Mouse (Mus musculus) hindbrain, embryonic 10.5 days (tissue): ENCODE results near the gene Rapgef3. TPM values are rescaled to one million over a fixed set of nuclear protein-coding genes. Genes with fewer than 3 reads are reported as not detected.
A peak's percentile ranks its signal among the peaks of the same experiment; 100 is the strongest.

Source experiments
- DNase-seq: peaks from one replicate; pipeline ENCODE4 v3.0.0-alpha.2; 2017; ENCODE audit warnings: low spot score
- H3K27ac ChIP-seq: fragments of 300-500 bp; sonication (generic); 2 replicates; pipeline ENCODE4 v1.5.1; 2016; ENCODE audit warnings: mild to moderate bottlenecking, moderate library complexity
- H3K27me3 ChIP-seq: fragments of 300-500 bp; sonication (generic); 2 replicates; pipeline ENCODE4 v1.6.1; 2016; ENCODE audit warnings: mild to moderate bottlenecking; ENCODE audit not compliant: poor library complexity, insufficient read depth, severe bottlenecking
- H3K36me3 ChIP-seq: fragments of 300-500 bp; sonication (generic); 2 replicates; pipeline ENCODE4 v1.6.1; 2016; ENCODE audit warnings: mild to moderate bottlenecking, moderate library complexity
- H3K4me1 ChIP-seq: fragments of 300-500 bp; sonication (generic); replicated peaks from 2 replicates; pipeline ENCODE4 v1.6.1; 2016; ENCODE audit warnings: mild to moderate bottlenecking
- H3K4me3 ChIP-seq: fragments of 300-500 bp; sonication (generic); 2 replicates; pipeline ENCODE4 v1.5.1; 2016; ENCODE audit warnings: mild to moderate bottlenecking, moderate library complexity
- H3K9me3 ChIP-seq: fragments of 300-500 bp; sonication (generic); 2 replicates; pipeline ENCODE4 v1.6.1; 2016; ENCODE audit warnings: mild to moderate bottlenecking, moderate library complexity
- whole genome bisulfite sequencing: fragments of 180-500 bp; shearing (Covaris S2); methylation state at CpG from one replicate; pipeline ENCODE4 v1.1.7; 2016; 5-methylcytosine and 5-hydroxymethylcytosine counted together
- polyA plus RNA-seq: library from polyadenylated mRNA; unstranded; fragments of >200 nt; fragmentation: Nextera tagmentation; extraction: Ambion mirVana; gene quantifications from 2 replicates; pipeline ENCODE4 v1.2.1, GENCODE M21; 2016

Gene Rapgef3
- polyA plus RNA-seq, 1 experiment from 2014 or later: 6.2 TPM

DNA sequence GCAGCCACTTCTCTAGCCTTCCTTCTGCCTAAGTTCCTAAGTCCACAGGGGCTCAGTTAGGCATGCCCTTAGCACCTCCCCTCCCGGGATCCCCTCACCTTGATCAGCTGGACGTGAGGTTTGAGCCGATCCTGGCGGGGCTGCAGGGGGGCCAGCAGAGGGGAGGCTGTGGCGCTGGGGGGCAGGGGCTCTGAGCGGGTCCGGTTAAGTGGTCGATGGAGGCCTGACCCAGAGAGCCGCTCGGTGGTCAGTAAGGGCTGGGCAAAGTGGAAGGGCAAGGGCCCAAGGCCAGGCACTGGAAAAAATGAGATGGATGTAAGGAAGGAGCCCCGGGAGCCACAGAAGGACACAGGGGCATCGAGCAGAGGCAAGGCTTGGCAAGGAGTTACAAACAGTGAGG, 40.1 kb upstream of the Rapgef3 start:
- Histone ChIP-seq H3K4me3 (no peak overlapping the region), H3K36me3 (peaks cover 72% of the 10 kb centered on the region), H3K4me1 (peaks cover 41% of the 10 kb centered on the region), H3K27ac (no peak overlapping the region), H3K9me3 (no peaks in the 10 kb centered on the region), H3K27me3 (no peaks in the 10 kb centered on the region)
- WGBS: 80% methylated on average over 12 of the region's 12 CpGs
- no peak for DNase-seq

GRCm38 (mm10) chr15:97802575-97802974, 34.8 kb upstream of the Rapgef3 start:
- Histone ChIP-seq H3K9me3 (no peaks in the 10 kb centered on the region), H3K4me1 (peaks cover 66% of the 10 kb centered on the region), H3K4me3 (peak overlapping the region; percentile 37), H3K27me3 (no peaks in the 10 kb centered on the region), H3K36me3 (peaks cover 80% of the 10 kb centered on the region), H3K27ac (peak overlapping the region; percentile 60)
- WGBS: 12% methylated on average over 13 of the region's 13 CpGs
- DNase-seq: peak; percentile 75

GRCm38 (mm10) chr15:97801811-97802210, 34.0 kb upstream of the Rapgef3 start:
- Histone ChIP-seq H3K4me3 (no peak overlapping the region), H3K27ac (peak overlapping the region; percentile 60), H3K27me3 (no peaks in the 10 kb centered on the region), H3K36me3 (peaks cover 81% of the 10 kb centered on the region), H3K9me3 (no peaks in the 10 kb centered on the region), H3K4me1 (peaks cover 59% of the 10 kb centered on the region)
- 81% methylated on average over 7 of the region's 7 CpGs for WGBS
- DNase-seq: no peak

GRCm38 (mm10) chr15:97800853-97801252, 33.1 kb upstream of the Rapgef3 start:
- Histone ChIP-seq H3K36me3 (peaks cover 81% of the 10 kb centered on the region), H3K27me3 (no peaks in the 10 kb centered on the region), H3K4me1 (peaks cover 51% of the 10 kb centered on the region), H3K27ac (peak overlapping the region; percentile 67), H3K9me3 (no peaks in the 10 kb centered on the region), H3K4me3 (peak overlapping the region; percentile 6; the same call in 1 of the 2 replicates)
- WGBS: 86% methylated on average over 13 of the region's 13 CpGs
- DNase-seq: no peak

DNA sequence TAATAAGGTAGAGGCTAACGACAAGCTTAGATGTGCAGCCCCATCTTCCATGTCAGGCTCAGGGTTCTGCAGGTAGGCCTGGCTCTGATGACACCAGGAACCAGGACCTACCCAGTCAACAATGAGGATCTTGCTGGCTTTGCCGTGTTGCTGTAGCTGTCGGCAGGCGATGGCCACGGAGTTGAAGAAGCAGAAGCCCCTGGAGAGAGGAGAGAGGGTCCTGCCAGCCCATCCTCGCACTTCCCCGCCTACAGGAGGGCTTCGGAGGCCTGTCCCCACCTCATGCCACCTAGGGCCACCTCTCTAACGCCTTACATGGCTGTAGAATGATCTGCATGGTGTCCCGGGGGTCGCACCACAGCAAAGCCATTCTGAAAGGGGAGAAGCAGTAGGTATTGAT, 31.7 kb upstream of the Rapgef3 start:
- Histone ChIP-seq H3K9me3 (no peaks in the 10 kb centered on the region), H3K27ac (0 out of 2 replicates have a peak overlapping the region, but pooled peaks have one; percentile 30), H3K4me3 (no peak overlapping the region), H3K27me3 (no peaks in the 10 kb centered on the region), H3K36me3 (peaks cover 85% of the 10 kb centered on the region), H3K4me1 (peaks cover 51% of the 10 kb centered on the region)
- DNase-seq: no peak
- 85% methylated on average over 11 of the region's 11 CpGs for WGBS

- 45% methylated on average over 17 of the region's 17 CpGs for WGBS
- H3K27ac ChIP-seq: peak overlapping the region; percentile 71; the same call in 1 of the 2 replicates
- H3K4me1 ChIP-seq: peaks cover 51% of the 10 kb centered on the region
- peak; percentile 66 for DNase-seq
- no peaks in the 10 kb centered on the region for H3K9me3 ChIP-seq
- peaks cover 92% of the 10 kb centered on the region for H3K36me3 ChIP-seq
- H3K27me3 ChIP-seq: no peaks in the 10 kb centered on the region
- no peak overlapping the region for H3K4me3 ChIP-seq
These were observed 30.4 kb upstream of the Rapgef3 start for GRCm38 (mm10) chr15:97798134-97798533.

DNA sequence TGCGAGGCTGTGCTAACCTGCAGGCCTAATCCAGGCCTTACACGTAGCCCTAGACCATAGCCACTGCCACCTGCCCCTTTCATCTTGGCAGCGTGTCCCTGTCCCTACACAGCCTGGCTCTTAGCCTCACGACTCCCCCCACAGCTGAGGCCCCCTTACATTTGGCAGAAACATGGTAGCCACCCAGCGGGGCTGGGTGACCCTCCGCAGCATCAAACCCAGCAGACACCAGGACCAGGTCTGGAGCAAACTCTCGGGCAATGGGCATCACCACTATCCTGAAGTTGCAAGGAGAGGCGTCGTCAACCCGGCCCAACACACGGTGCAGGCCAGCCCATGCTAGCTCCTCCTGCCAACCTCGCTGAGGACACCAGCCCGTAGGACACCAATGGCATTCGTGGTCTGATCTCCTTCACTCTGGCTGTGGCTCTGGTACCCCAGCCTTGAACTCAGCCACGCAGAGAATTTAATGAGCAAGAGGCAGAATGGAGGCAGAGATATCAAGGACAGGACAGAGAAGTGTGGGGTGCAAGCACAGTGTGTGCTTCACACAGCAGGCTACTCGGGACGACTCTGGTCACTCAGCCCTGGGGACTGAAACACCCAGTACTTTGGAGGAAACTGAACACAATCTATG, 29.0 kb upstream of the Rapgef3 start:
- Histone ChIP-seq H3K9me3 (no peaks in the 10 kb centered on the region), H3K27ac (0 out of 2 replicates have a peak overlapping the region, but pooled peaks have one; percentile 71), H3K4me3 (no peak overlapping the region), H3K36me3 (peaks cover 99% of the 10 kb centered on the region), H3K27me3 (no peaks in the 10 kb centered on the region), H3K4me1 (peaks cover 38% of the 10 kb centered on the region)
- no peak for DNase-seq
- WGBS: 96% methylated on average over 17 of the region's 17 CpGs

GRCm38 (mm10) chr15:97795559-97796235, 27.9 kb upstream of the Rapgef3 start:
- no peak for DNase-seq
- Histone ChIP-seq H3K36me3 (peaks cover 99% of the 10 kb centered on the region), H3K27ac (no peak overlapping the region), H3K9me3 (no peaks in the 10 kb centered on the region), H3K4me3 (no peak overlapping the region), H3K27me3 (no peaks in the 10 kb centered on the region), H3K4me1 (peaks cover 30% of the 10 kb centered on the region)
- WGBS: 94% methylated on average over 10 of the region's 10 CpGs

DNA sequence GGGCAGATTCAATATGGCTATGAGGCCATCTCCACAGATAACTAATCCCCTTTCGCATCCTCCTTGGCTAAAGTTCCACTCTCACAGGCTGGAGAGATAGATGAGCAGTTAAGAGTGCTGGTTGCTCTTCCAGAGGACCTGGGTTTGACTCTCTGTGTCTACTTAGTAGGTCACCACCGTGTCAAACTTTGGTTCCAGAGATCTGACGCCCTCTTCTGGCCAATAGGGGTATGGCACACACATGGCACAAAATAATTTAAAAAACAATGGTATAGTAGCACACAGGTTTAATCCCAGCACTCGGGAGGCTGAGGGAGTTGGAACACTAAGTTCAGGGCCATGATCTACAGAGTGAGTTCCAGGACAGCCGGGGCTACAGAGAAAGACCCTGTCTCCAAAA, 26.5 kb upstream of the Rapgef3 start:
- Histone ChIP-seq H3K27me3 (no peaks in the 10 kb centered on the region), H3K9me3 (no peaks in the 10 kb centered on the region), H3K4me3 (no peak overlapping the region), H3K4me1 (peaks cover 17% of the 10 kb centered on the region), H3K36me3 (peaks cover 87% of the 10 kb centered on the region), H3K27ac (no peak overlapping the region)
- no peak for DNase-seq
- WGBS: 75% methylated on average over 5 of the region's 5 CpGs

- H3K36me3 ChIP-seq: peaks cover 80% of the 10 kb centered on the region
These were observed 25.8 kb upstream of the Rapgef3 start for GRCm38 (mm10) chr15:97793386-97794153.

GRCm38 (mm10) chr15:97791126-97791700, 23.4 kb upstream of the Rapgef3 start:
- H3K27me3 ChIP-seq: no peaks in the 10 kb centered on the region
- DNase-seq: no peak
- H3K4me3 ChIP-seq: no peak overlapping the region
- no peaks in the 10 kb centered on the region for H3K9me3 ChIP-seq
- 93% methylated on average over 11 of the region's 11 CpGs for WGBS
- H3K27ac ChIP-seq: no peak overlapping the region
- peaks cover 58% of the 10 kb centered on the region for H3K36me3 ChIP-seq
- H3K4me1 ChIP-seq: peaks cover 14% of the 10 kb centered on the region

More at GRCm38 (mm10) chr15:97793386-97794153, 25.8 kb upstream of the Rapgef3 start:
- no peak overlapping the region for H3K27ac ChIP-seq
- 91% methylated on average over 18 of the region's 18 CpGs for WGBS
- H3K9me3 ChIP-seq: no peaks in the 10 kb centered on the region
- H3K4me3 ChIP-seq: no peak overlapping the region
- peaks cover 10% of the 10 kb centered on the region for H3K4me1 ChIP-seq
- no peaks in the 10 kb centered on the region for H3K27me3 ChIP-seq
- no peak for DNase-seq

- H3K36me3 ChIP-seq: peaks cover 45% of the 10 kb centered on the region
- H3K9me3 ChIP-seq: no peaks in the 10 kb centered on the region
- DNase-seq: peak; percentile 54
- H3K4me3 ChIP-seq: no peak overlapping the region
- no peak overlapping the region for H3K27ac ChIP-seq
- peaks cover 6% of the 10 kb centered on the region; the same call in 1 of the 2 replicates for H3K27me3 ChIP-seq
- WGBS: 59% methylated on average over 20 of the region's 20 CpGs
- peaks cover 19% of the 10 kb centered on the region for H3K4me1 ChIP-seq
These were observed 22.2 kb upstream of the Rapgef3 start for GRCm38 (mm10) chr15:97789761-97790505.
